Mouse (Mus musculus) hindbrain, embryonic 16.5 days (tissue): ENCODE results near the gene T2. TPM values are rescaled to one million over a fixed set of nuclear protein-coding genes. Genes with fewer than 3 reads are reported as not detected.

Experiments used
- ATAC-seq: fragments of 200-750 bp; cut with Nextera tagmentation; 2 replicates; pipeline ENCODE4 v1.8.0; 2017; ENCODE audit warnings: moderate TSS enrichment, moderate library complexity
- H3K27ac ChIP-seq: fragments of 300-500 bp; sonication (generic); 2 replicates; pipeline ENCODE4 v1.5.1; 2014; ENCODE audit warnings: low read depth, mild to moderate bottlenecking, control low read depth, low read length, moderate library complexity
- H3K27me3 ChIP-seq: fragments of 300-500 bp; sonication (generic); replicated peaks from 2 replicates; pipeline ENCODE4 v1.6.1; 2014; ENCODE audit warnings: low read length; ENCODE audit not compliant: control insufficient read depth, insufficient read depth
- H3K36me3 ChIP-seq: fragments of 300-500 bp; sonication (generic); 2 replicates; pipeline ENCODE4 v1.6.1; 2014; ENCODE audit warnings: mild to moderate bottlenecking, low read length, moderate library complexity, mixed read lengths; ENCODE audit not compliant: control insufficient read depth, insufficient read depth
- H3K4me1 ChIP-seq: fragments of 300-500 bp; sonication (generic); 2 replicates; pipeline ENCODE4 v1.6.1; 2014; ENCODE audit warnings: low read depth, low read length; ENCODE audit not compliant: control insufficient read depth, insufficient read depth
- H3K4me2 ChIP-seq: fragments of 300-500 bp; sonication (generic); 2 replicates; pipeline ENCODE4 v1.6.1; 2014; ENCODE audit warnings: mild to moderate bottlenecking, low read length, control low read depth, moderate library complexity
- H3K4me3 ChIP-seq: fragments of 300-500 bp; sonication (generic); 2 replicates; pipeline ENCODE4 v1.5.1; 2014; ENCODE audit warnings: mild to moderate bottlenecking, low read length, control low read depth, moderate library complexity
- H3K9ac ChIP-seq: fragments of 300-500 bp; sonication (generic); 2 replicates; pipeline ENCODE4 v1.6.1; 2014; ENCODE audit warnings: low read depth, mild to moderate bottlenecking, control low read depth, low read length, moderate library complexity
- H3K9me3 ChIP-seq: fragments of 300-500 bp; sonication (generic); 2 replicates; pipeline ENCODE4 v1.6.1; 2014; ENCODE audit warnings: mild to moderate bottlenecking, low read length, moderate library complexity; ENCODE audit not compliant: control insufficient read depth
- WGBS: fragments of 180-500 bp; shearing (Covaris S2); extraction: QIAGEN DNeasy Blood & Tissue Kit; methylation state at CpG from one replicate; pipeline ENCODE4 v1.1.7; 2014; 5-methylcytosine and 5-hydroxymethylcytosine counted together
- polyA plus RNA-seq: library from polyadenylated mRNA; unstranded; fragments of >200 nt; fragmentation: Nextera tagmentation; extraction: Ambion mirVana; gene quantifications from 2 replicates; pipeline ENCODE4 v1.2.1, GENCODE M21; 2015

Gene T2
- polyA plus RNA-seq, 1 experiment from 2014 or later, result 0.99 TPM

DNA sequence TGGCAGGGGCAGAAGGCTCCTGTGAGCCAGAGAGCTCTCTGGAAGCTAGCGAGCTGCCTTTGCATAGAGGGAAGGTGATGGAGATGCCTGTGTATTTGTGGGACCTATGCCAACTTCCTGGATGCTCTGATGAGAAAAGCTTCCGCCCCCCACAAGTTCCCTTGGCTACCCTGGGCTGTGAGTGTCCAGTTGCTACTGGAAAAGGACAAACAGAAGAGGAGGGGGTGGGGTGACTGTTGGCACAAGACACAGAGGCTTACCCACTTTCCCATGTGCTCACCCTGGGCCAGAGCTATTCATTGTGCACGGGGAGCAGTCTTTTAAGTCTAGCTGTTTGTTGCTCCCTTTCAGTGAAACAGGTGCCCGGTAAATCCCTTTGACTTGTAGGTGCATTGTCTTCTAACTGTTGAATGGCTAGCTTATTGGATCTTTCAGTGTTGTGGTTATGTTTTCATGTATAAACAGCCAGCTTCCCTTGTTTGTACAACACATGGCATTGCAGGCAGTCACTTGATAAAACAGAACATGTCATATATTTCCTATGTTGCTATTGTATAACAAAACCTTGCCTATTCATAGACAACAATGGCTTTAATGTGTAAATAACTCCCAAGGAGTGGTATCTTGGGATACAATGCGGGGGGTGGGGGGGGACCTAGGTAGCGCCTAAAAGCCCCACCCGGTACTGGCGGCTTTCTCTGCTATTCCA lies 16.0 kb upstream of the T2 start:
- Histone ChIP-seq H3K4me3 (peak overlapping the region; percentile 82), H3K9me3 (no peaks in the 10 kb centered on the region), H3K27ac (peak overlapping the region; percentile 93), H3K4me2 (peak overlapping the region; percentile 97), H3K9ac (peak overlapping the region; percentile 99), H3K27me3 (no peaks in the 10 kb centered on the region), H3K4me1 (peaks cover 40% of the 10 kb centered on the region), H3K36me3 (no peaks in the 10 kb centered on the region)
- ATAC-seq, result peak; percentile 78
- WGBS, result 11% methylated on average over 8 of the region's 8 CpGs

DNA sequence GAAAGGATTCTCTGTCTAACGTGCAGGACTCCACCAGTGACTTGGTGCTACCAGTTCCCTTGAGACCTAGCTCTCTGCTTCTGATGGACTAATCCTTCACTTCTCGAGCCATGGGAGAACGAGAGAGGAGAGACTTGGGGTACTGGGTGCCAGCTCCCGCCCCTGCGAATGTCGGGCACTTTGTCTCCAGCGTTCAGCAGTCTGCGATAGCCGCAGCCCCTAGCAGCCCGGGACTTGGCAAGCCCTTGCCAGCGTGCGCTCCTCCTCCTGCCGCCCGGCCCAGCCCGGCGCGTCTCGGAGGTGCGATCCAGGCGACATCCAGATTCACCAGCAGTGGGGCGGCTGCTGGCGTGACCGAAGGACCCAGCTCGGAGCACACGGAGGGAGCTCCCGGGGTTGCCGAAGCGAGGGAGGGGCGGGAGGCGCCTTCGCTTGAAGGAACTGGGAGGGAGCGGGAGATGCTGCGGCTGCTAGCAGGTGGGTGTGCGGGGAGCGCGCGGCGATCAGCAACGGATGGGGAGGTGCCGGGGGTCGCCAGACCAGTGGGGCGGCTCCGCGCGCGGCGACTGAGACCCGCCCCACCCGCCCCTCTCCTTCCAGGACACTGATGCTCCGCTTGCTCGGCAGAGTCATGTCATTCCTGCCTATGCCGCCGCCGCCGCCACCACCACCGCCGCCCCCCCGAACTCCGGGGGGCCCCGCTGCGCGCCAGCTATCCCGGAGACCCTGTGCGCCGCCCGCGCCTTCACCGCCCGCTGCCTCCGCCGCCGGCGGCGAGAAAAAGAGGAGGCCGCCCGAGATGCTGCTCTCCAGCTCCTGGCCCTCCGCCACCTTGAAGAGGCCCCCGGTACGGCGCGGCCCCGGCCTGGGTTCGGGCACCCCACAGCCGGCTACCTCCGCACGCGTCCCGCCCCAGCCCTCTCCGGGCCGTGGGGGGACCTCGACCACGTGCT lies 15.1 kb upstream of the T2 start:
- peak; percentile 81 for ATAC-seq
- Histone ChIP-seq H3K27me3 (no peaks in the 10 kb centered on the region), H3K36me3 (no peaks in the 10 kb centered on the region), H3K4me2 (peak overlapping the region; percentile 97), H3K4me1 (peaks cover 40% of the 10 kb centered on the region), H3K9ac (peak overlapping the region; percentile 99), H3K9me3 (no peaks in the 10 kb centered on the region), H3K4me3 (peak overlapping the region; percentile 82), H3K27ac (peak overlapping the region; percentile 93)
- WGBS, result 2% methylated on average over 43 of the region's 92 CpGs

DNA sequence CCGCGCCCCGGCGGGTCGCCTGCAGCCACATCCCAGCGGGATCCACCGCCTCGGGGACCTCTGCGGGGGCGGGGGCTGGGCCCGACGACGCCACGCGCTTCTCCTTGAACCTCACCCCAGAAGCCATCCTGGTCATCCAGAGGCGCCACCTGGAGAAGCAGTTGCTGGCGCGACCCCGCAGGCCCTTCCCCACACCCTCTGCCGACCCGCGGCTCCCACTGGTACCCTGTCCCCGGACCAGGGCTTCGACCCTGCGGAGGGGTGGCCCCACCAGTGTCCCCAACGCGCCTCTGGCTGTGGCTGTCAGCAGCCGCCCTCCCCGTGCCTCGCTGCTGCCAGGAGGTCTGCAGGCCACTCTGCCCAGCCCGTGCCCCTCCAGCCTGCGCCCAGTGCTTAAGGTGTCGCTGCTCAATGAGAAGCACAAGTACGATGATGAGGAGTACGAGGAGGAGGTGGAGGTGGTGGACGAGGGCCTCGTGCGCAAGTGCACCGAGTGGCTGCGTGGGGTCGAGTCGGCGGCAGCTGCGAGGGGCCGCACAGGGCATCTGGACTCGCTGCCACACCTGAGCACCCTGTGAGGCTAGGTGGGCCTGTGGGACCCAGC lies 14.3 kb upstream of the T2 start:
- no peaks in the 10 kb centered on the region for H3K36me3 ChIP-seq
- H3K4me1 ChIP-seq, result peaks cover 40% of the 10 kb centered on the region
- peak overlapping the region; percentile 99 for H3K9ac ChIP-seq

DNA sequence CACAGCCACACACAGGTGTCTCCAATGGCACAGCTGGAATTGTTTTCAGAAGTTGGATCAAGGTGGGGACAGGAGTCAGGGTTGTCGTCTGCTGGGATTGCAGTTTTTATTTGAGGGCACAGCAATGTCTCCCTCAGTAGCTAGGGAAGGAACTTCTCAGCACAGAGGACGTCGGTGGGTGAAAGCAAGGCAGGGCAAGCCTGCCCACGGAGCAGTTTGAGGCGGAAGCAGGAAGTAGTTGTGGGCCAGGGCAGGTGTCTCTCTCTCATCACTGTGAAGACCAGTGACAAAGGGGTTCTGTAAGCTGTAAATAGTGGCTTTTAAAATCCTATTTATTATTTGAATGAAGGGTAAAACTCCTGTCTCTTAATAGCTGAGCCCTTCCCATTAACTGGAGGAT lies 13.1 kb upstream of the T2 start:
- ATAC-seq, result no peak
- WGBS, result 37% methylated on average over 5 of the region's 5 CpGs
- Histone ChIP-seq H3K27me3 (no peaks in the 10 kb centered on the region), H3K36me3 (no peaks in the 10 kb centered on the region), H3K4me1 (peaks cover 40% of the 10 kb centered on the region), H3K9me3 (no peaks in the 10 kb centered on the region), H3K9ac (no peak overlapping the region; the same call in 1 of the 2 replicates), H3K4me3 (peak overlapping the region; percentile 82), H3K4me2 (peak overlapping the region; percentile 97), H3K27ac (no peak overlapping the region)

More for the DNA sequence above, 14.3 kb upstream of the T2 start:
- Histone ChIP-seq H3K4me2 (peak overlapping the region; percentile 97), H3K9me3 (no peaks in the 10 kb centered on the region), H3K27me3 (no peaks in the 10 kb centered on the region), H3K4me3 (peak overlapping the region; percentile 82), H3K27ac (peak overlapping the region; percentile 93)
- 7% methylated on average over 43 of the region's 46 CpGs for WGBS
- peak; percentile 24 for ATAC-seq

DNA sequence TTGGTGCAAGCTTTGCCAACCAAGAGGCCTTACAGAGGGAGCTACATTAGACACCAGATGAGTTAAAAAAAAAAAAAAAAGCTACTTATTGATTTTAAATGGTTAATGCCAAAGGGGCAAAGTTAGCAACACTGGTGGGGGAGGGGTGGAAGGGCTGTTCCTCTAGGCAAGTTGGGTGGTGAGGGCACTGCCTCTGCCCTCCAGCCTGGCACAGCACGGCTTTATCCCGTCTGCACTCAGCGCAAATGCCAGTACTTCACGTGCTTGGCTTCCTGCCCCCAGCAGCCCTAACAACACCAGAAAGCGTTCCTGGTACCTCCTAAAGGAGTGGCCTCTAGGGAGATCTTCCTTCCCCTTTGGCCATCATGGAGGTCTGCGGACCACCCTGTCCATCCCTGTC lies 12.4 kb upstream of the T2 start:
- Histone ChIP-seq H3K9ac (no peak overlapping the region), H3K4me3 (peak overlapping the region; percentile 11; the same call in 1 of the 2 replicates), H3K9me3 (no peaks in the 10 kb centered on the region), H3K4me1 (peaks cover 40% of the 10 kb centered on the region), H3K36me3 (no peaks in the 10 kb centered on the region), H3K27ac (no peak overlapping the region), H3K4me2 (peak overlapping the region; percentile 42), H3K27me3 (no peaks in the 10 kb centered on the region)
- ATAC-seq, result no peak
- 48% methylated on average over 6 of the region's 6 CpGs for WGBS

DNA sequence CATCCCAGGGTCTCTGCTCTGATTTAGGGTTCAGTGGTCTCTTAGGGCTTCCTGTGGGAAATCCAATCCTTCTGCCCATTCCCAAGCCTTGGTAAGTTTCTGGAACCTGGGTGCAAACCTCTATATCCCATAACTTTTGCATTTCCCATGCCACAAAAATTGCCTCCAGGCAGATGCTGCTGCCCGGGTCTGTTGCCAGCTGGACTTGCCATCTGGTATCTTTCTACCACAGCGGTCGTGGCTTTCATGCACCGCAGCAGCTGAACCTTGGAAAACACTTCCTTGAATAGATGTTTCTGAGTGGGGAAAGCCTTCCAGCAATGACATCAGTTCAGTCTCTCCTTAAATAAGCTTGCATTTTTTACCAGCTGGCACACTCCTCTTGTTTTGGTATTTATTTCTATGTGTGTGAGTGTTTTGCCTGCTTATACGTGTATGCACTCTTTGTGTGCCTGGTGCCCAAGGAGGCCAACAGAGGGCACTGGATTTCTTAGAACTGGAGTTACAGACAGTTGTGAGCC lies 8.0 kb upstream of the T2 start:
- 59% methylated on average over 5 of the region's 5 CpGs for WGBS
- peaks cover 10% of the 10 kb centered on the region for H3K4me1 ChIP-seq
- H3K4me3 ChIP-seq, result no peak overlapping the region
- no peak overlapping the region for H3K4me2 ChIP-seq
- no peak overlapping the region for H3K27ac ChIP-seq
- no peaks in the 10 kb centered on the region for H3K27me3 ChIP-seq
- ATAC-seq, result no peak
- H3K9ac ChIP-seq, result no peak overlapping the region
- H3K9me3 ChIP-seq, result no peaks in the 10 kb centered on the region
- H3K36me3 ChIP-seq, result no peaks in the 10 kb centered on the region

DNA sequence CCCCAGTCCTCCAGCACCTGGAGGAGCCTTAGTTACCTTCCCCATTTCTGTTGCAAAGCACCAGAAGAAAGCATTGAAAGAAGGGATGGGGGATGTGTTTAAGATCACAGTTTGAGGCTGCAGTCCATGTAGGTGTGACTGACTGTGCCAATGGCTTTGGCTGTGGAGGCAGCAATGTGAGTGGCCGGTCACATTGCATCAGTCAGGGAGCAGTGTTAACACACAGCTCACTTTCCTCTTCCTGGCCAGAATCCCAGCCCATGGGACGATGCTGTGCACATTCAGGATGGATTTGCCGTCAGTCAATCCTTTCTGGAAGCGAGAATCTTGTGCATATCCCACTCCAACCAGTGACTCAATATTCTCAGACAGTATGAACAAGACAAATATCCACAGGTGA lies 6.9 kb upstream of the T2 start:
- Histone ChIP-seq H3K4me3 (no peak overlapping the region), H3K9ac (no peak overlapping the region), H3K4me1 (peaks cover 2% of the 10 kb centered on the region; the same call in 1 of the 2 replicates), H3K27ac (no peak overlapping the region), H3K9me3 (no peaks in the 10 kb centered on the region), H3K36me3 (no peaks in the 10 kb centered on the region), H3K4me2 (no peak overlapping the region), H3K27me3 (no peaks in the 10 kb centered on the region)
- WGBS, result 88% methylated on average over 4 of the region's 4 CpGs
- ATAC-seq, result no peak

DNA sequence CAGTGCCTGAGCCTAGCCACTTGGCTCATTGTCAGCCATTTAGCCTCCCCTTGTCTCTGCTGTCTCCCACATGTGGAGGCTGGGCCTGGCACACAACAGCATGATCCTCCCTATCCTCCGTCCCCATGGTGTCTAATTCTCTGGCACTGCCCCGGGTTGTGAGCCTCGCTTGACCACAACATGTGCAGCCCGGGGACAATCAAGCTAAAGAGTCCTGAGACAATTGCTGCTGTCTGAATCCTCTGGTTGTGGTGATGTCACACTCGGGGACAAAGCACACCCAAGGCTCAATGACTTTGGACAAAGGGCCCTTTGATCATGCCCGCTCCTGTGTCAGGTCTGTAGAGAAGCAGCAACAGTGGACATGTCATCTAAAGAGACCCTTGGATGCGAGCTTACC lies 4.7 kb upstream of the T2 start:
- H3K36me3 ChIP-seq, result no peaks in the 10 kb centered on the region
- no peak overlapping the region for H3K27ac ChIP-seq
- peak; percentile 58; the same call in 1 of the 2 replicates for ATAC-seq
- H3K4me3 ChIP-seq, result no peak overlapping the region
- 26% methylated on average over 7 of the region's 7 CpGs for WGBS
- no peaks in the 10 kb centered on the region for H3K27me3 ChIP-seq
- no peak overlapping the region for H3K9ac ChIP-seq
- no peaks in the 10 kb centered on the region for H3K9me3 ChIP-seq
- no peak overlapping the region for H3K4me2 ChIP-seq
- no peaks in the 10 kb centered on the region for H3K4me1 ChIP-seq
